Mouse (Mus musculus) cerebellum, postnatal 14 days (tissue): ENCODE measurements around the gene Orc3.

ENCODE experiments used
- DNase-seq, 2 experiments: peaks; one replicate each; pipeline ENCODE4 v3.0.0; 2021; ENCODE audit warnings: mixed read lengths in 2 of 2

Orc3 gene

DNA sequence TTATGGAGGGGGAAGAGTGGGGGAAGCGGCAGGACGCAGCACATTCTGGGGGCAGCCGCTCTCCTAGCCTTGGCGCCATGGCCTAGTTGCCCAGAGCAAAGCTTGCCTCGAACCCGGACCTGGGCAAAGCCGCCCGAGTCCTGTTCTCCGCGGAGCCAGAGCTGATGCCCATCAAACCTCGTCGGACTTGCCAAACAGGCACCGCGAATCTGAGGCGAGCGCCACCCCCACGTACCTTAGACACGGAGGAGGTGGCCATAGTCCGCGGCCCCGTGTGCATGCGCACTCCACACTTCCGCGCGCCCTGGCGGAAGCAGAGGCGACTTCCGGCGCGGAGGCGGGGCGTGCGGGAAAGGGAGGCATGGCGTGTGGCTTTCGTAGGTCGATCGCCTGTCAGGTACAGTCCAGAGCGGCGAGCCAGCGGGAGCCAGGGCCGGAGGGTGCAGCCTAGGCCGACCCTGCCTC, at the start of gene Orc3, which contains the start of gene Rars2:
TSS of gene Orc3 (minus strand) at position 315 of the 465 bp plus-strand sequence.
TSS of gene Rars2 (plus strand) at position 328 of the 465 bp plus-strand sequence.
- DNase-seq: peak; percentile 94 to 95

DNA sequence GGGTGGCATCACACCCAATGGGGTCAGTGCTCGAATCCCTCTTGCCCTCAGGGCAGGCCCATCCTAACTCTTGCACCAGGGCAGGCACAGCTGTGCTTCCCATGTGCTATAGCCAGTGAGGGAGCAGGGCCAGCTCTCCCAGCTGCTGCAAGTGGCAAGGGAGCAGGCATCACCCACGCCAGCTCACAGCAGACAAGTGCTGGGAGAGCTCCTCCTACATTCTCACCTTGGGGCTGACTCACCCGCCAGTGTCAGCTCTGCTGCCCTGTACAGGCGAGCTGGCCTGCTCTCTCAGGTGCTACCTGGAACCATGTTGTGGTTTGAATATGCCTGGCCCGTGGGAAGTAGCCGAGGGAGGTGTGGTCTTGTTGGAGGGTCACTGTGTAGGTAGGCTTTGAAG, 47.2 kb upstream of the Orc3 start:
- no peak for DNase-seq

DNA sequence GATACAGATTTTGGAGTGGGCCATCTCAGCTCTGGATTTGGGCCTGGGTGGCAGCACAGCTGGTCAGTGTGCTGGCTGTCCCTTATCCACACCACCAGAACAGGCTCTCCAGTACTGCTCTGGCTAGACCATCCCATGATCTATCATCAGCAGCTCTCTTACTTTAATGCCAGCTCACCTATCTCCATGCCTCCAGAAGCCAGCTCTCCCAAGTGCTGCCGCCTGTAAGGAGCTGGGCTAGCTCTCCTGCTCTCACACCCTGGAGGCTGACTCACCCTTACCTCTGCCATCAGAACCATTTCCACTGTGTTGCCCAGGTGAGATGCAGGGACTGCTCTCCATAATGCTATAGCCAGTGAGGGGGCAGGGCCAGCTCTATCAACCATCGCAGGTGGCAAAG, 46.8 kb upstream of the Orc3 start:
- no peak for DNase-seq

DNA sequence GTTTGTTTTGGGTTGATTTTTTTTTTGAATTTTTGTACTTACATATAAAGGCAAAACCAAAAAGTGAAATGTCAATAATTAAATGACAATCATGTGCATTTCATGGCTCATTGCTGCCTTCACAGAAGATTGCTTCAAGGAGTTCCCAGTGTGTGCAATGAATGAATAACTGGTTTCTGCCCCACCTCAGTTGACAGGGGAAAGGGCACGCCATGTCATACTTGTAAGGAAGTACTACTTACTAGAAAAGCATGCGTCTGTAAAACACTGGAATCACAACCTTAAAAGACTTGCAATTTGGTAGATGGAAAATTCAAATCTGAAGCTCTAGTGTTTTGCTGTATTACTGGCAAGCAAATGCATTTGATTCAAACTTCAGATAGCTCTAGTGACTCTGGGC, 44.3 kb upstream of the Orc3 start:
- no peak for DNase-seq

DNA sequence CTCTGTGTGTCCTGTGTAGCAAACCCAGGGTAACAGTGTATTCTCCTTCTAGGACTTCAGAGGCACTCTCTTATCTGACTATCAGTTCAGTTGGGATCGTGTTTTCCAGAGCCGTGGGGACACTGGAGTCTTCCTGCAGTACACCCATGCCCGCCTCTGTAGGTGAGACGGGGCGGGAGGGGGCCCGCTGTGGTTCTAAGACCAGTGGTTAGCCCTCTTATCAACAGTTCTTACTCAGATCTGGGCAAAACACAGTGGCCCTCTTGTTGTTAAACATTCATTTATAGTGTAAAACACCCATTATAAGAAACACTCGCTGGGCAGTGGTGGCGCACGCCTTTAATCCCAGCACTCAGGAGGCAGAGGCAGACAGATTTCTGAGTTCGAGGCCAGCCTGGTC, 41.4 kb upstream of the Orc3 start:
- DNase-seq: no peak

DNA sequence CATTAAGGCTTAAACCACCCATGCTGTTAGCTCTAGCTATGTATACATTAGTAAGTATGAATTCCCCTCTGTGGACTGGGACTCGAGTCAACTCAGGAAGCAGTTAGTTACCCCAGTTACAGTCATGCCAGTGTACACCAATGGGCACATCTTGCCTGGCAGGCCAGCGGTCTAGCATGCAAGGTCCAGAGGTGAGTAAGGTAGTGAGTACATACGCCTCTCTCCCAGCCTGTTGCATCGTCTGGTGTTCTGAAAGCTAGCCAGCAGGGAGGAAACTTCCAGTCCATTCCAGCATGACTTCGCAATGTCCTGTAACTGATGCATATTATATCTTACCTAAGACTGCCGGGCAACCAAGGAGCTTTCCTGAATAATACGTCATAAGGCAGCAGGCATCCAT, 38.4 kb upstream of the Orc3 start:
- no peak for DNase-seq

DNA sequence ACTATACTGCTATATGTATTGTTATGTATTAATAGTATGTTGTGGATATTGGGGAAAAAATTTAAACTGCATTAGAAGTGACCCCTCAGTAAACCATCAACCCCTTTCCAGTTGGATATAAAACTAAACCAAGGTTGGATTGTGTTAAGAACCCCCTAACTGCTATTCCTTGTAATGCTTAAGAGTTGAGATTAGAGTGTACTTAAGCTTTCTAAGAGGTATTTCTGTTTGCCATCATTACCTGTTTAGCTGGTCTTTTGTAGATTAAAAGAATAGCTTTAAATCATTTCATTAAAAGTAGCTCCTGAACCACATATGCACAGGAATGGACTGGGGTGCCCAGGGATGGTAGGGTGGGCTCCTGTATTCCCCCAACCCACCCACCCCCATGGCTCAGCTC, 30.0 kb upstream of the Orc3 start:
- no peak for DNase-seq

DNA sequence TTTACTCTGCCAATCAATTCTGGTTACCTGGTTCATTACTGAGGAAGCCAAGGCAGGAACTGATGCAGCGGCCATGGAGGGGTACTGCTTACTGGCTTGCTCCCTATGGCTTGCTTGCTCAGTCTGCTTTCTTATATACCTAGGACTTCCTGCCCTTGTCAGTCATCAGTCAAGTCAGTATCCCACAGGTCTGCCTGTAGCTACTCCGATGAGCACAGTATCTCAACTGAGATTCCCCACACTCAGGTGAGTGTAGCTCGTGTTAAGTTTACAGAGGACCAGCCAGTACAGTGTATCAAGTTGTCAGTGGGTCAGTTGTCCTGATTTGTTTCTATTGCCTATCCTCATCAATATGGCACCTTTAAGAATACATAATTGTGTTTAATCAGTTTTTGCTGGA, 26.0 kb upstream of the Orc3 start:
- DNase-seq: no peak

DNA sequence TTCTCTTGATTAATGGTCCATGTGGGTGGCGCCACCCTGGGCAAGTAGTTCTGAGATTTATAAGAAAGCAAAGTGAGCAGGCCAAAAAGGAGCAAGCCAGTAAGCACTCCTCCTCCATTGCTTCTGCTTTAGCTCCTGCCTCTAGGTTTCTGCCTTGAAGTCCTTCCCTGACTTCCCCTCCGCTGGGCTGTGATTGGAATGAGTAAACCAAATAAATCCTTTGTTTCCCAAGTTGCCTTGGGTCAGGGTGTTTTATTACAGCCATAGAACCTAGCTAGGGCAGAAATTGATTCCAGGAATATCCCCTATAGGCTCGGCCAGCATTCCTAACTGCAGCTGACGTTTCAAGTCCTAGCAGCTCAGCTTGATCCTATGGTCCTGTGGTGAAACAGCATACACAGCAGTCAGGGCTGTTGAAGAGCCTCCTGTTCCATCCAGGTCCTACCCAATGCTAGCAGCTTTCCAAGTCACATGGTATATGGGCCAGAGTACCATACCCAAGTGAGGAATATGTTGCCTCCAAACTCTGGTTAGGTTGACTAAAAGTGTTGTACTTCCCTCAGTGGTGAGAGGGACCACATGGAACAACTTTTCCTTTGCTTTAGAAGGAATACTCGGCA, 25.1 kb upstream of the Orc3 start:
- DNase-seq: no peak

DNA sequence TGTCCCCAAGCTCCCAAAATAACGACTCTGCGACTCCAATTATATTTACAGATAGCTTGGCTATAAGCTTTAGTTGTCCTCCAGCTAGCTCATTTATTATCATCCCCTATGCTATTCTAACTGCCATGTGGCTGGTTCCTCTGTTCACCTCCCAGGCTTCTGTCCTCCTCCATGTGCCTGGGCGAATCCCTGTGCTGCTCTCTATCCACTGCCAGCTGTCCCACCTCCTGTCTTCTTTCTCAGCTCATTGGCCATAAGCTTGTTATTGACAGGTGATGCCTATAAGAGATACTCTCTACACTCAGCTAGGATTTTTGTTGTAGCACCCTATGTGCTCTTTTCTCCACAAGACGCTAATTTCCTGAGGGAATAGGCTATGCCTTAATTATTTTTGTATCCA, 23.1 kb upstream of the Orc3 start:
- no peak for DNase-seq

DNA sequence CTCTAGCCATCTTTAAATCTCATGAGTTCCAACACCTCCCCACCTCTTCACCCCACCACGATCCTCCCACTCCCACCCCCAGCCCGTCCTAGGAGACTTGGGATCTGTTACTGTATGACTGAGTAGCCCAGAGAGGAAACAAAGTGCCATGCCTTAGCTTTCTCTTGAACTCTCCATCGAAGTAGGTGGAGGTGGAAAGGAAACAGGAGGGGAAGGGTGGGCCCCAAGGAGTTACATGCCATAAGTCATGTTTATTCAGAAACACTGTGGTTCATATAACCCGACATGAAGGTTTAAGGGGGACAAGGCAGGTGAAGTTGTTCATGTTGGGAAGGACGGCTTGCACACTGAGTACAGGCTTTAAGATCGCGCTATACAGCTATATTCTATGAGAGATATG, 22.6 kb upstream of the Orc3 start:
- no peak for DNase-seq

DNA sequence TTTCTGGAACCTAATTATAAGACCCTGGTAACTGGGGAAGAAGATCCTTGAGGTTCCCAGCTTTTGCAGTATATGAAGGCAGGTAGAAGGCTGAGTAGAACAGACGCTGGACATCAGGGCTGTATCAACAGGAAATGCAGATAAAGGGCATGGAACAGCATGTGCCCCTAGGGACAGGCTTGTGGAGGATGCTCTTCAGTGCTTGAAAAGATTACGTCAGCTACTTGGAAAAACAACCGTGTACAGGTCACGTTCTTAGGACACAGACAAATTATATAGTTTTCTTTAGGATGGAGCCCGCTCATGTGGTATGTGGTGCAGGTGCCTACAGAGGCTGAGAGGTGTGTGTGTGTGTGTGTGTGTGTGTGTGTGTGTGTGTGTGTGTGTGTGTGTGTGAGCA, 21.3 kb upstream of the Orc3 start:
- no peak for DNase-seq

DNA sequence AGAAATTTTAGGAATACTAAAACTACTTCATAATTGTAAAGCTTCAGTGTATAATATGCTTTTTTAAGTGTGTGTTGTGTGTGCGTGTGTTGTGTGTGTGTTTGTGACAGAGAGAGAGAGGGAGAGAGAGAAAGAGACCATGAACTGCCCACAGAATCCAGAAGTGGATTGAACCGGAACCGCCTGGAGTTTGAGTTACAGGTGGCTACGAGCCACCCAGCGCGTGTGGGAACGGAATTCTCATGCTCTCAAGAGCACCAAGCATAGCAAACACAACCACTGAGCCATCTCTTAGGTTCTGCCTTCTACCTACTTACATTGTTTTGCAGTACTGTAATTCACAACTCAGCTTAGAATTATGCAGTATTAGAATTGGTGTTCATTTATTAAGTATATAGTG, 19.4 kb upstream of the Orc3 start:
- DNase-seq: no peak

DNA sequence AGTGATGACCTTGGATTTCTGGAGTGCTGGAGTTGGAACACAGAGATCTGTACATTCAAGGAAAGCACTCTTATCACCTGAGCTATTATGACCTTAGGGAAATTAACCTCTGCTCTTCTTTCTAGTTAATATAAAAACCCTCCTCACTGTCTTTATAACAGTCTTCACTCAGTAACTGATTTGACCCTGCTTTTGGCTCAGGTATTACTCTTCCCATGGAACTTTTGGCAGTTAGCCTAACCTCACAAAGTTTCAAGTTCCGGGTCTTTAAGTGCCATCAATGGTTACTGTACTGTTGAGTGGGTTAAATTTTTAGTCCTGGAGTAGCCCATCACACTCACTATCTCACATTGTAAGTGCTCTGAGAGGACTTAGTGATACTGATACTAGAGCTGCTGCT, 15.2 kb upstream of the Orc3 start:
- DNase-seq: no peak

DNA sequence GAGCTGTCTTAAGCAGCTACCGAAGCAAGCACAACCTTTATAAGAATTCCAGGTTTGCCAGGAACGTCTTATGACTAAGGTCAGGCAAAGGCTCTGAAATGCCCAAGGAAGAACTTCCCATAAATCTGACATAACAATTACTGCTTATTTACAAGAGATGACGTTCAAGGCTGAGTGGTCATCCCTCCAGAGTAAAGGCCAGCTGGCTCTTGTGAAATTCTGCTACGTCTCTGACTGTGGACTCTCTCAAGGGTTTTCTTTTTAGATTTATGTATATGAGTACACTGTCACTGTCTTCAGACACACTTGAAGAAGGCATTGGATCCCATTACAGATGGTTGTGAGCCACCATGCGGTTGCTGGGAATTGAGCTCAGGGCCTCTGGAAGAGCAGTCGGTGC, 11.7 kb upstream of the Orc3 start:
- DNase-seq: no peak

DNA sequence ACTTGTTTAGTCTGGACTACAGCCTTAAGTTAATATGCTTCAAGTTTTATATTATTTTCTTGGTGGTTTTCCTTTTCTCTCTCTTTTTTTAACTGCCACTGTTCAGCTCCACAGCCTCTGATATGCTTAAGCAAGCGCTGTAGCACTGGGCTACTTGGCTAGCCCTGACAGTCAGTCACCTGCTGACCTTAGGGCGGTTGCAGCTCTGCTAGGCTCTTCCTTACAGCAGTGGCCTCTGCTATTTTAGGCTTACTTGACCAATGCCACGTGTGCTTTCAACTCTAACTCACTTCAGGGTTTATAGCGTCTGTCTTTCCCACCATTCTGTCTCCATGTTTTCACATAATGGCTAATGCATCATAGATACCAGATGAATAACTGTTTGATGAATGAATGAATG, 10.8 kb upstream of the Orc3 start:
- DNase-seq: no peak

DNA sequence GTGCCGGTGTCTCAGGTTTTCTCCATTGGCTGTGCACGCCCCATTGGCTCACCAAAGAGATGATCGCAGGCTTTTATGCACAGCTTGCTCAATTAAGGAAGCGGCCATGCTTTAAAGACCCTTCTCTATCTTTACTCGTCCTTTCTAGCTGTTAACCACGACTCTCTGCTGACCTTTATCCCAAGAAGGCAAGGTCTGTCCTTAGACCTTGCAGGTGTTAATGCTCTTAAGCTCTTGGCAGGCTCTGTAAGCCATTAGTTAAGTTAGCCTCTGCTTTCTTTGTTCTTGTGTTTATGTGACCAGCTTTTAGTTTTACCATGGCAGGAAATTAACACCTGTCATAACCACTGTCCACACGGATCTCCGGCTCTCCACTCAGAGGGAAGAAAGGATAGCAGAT, 1.4 kb upstream of the Orc3 start:
- peak in 1 of 2 experiments; percentile 5 for DNase-seq

DNA sequence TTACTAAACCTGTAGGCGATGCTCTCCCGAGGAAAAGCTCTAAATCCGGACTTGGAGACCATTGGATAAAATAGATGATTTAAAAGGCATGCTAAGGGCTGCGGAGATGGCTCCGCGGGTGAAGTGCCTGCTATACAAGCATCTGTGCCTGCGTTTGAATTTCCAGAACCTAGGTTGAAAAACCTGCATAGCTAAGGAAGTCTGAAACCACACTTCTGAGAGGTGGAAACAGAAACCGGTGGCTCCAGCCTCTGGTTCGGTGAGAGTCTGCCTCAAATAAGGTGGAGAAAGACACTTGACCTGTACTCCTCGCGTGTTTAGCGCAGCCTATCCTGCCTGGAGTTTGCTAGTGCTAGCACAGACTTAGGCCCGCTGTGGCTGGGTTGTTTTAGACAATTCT, 559 bp upstream of the Orc3 start:
- DNase-seq: peak; percentile 34 to 42

DNA sequence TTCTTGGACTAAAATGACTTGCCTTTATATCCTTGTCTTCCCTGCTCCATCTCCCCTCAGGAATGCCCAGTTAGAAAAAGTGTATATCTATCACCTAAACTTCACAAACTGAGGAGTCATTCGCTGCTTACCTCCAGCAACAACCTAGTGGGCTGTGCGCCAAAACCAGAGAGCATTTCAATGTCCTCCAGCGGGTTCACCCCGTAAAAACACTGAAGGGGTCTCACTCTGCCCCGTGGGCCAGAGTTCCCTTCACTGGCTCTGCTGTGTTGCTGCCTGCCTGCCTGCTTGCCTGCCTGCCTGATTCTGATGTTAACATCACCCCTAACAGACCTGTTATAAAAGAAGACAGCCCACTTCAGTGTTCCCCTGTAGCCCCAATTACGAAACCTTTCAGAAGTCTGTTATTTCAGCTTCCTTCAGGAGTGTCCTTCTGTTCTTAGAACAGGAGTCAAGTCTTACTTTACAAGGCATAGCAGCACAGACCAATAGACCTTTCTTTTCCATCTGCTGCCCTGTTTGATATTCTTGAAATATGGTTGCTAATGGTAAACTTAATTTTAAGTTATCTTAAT, 1.1 kb downstream of the Orc3 start:
- peak; percentile 26 to 48 for DNase-seq

DNA sequence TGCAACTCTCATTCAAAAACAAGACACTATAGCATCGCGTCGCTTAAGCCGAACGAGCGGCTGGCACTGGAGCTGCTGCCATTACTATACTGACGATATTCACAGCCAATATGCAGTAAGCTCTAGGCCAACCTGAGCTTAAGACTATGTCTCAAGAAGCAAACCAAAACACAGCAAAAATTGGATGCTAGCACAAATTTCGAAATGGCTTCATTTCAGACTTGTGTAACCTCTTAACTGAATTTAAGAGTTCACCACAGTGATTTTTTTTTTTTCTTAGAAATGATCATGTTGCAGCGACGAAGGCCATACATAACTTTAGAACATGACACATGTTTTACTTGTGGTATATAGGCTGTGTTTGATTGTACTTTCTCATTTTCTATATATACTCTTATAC, 8.1 kb downstream of the Orc3 start:
- DNase-seq: no peak

DNA sequence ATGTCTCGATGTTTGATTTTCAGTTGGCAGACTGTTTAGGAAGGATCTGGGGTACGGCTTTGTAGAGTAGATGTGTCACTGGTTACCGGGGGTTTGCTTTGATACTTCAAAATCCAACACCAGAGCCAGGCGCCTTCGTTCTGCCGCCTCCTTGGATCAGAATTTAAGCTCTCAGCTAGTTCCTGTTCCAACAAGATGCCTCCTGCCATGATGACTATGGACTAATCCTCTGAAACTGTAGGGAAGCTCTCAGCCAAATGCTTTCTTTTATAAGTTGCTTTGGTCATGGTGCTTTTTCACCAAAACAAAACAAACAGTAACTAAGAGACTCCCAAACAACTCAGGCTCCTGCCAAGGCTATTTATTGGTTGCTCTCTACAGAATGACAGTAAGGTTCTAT, 11.6 kb downstream of the Orc3 start:
- DNase-seq: no peak

DNA sequence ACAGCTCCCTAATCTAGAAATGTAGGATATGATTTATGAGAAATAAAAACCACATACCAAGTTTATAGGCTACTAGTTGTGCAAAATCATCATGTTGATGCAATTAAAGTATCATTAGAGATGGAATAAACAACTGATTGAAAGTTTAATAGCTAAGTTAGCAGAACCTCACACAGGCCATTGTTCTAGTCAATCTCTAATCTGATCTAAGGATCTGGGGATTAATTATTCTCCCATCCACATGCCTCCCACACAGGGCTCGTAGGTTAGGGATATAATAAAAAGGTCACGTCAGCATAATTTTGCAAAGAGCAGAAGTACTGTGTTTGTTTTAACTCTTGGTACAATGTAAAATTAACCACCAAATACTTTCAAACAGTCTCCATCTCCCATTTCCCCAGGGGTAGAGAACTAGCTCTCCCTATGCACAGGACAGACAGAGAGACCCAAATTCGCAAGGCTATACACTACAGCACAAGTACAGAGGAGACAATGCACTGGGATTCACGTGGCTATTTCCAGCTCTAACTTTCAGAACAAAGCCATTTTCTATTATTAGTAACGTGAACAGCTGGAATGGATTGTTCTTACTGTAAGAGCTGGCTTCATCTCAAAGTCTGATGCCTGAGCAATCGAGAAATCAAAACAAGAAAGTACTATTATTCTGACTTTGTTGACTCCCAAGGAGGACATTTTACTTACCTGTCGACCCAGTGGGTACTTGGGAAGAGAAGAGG, 29.7 kb downstream of the Orc3 start:
- no peak for DNase-seq

DNA sequence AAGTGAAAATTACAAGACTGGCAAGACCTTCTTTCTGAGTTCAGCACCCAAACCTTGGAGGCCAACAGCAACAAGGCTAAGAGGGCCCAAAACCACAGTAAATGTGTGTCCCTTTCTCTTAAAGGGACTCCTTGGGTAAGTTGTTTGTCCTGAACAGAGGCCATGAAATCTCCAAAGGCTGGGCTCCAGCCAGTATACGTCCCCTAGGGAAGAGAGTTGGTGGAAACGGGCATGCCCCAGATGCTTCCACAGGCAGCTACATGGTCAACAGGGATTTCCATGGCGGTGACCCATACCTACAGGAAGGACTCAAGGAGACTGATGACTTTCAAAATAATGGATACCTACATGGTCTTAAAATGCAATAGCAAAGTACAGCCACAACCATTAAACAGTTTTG, 31.3 kb downstream of the Orc3 start:
- DNase-seq: no peak

DNA sequence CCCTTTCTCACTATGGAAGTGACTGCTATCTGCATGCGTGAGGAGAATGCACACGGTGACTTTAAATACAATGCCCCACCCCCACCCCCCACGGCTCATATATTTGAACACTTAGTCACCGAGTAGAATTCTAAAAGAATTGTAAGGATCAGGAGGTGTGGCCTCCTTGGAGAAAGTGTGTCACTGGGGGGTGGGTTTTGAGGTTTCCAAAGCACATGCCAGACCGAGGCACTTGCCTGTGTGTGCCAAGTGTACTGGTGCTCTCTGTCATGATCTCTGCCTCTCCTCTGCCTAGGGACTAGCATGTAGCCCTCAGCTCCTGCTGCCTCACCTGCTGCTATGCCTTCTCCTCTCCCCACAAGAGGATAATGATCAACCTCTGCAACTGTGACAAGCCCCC, 32.3 kb downstream of the Orc3 start:
- no peak for DNase-seq
